Mouse (Mus musculus) embryo, embryonic 11.5 days (tissue): Measurements from ENCODE around the gene Cbl.
A peak's percentile ranks its signal among the peaks of the same experiment; 100 is the strongest.

ENCODE experiments used
- DNase-seq: peaks from one replicate; pipeline ENCODE4 v3.0.0-alpha.2; 2012; ENCODE audit warnings: low read depth, low spot score

The Cbl gene

DNA sequence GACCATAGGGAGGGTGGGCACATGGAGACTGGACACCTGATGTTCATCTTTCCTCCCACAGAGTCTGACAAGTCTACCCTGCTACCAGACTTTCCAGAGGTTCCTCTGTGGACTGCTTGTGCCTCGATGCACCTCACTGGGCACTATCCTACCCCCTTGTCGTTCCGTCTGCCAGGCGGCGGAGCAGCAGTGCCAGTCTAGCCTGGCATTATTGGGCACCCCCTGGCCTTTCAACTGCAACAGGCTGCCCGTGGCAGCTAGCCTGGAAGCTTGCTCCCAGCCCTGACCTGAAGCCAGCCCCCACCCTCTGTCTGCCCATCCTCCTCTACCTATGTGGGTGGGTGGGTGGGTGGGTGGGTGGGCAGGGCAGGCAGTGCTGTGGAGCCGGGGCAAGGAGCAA lies 127.7 kb downstream of the Cbl start:
- no peak for DNase-seq

DNA sequence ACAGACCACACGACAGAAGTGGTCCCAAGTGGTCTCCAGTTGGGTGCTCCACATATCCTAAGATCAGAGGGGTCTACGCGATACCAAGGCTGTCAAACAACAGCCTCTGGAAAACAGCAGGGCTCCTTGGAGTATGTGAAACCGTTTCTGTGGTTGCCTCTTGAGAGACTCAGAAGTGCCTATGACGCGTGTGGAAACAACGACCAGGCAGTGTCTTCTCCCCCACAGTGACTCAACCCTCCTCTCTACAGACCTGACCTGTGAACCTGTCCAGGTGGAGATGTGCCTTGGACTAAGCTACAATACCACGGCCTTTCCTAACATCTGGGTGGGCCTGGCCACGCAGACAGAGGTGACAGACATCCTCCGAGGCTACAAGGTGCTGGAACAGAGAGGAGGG lies 128.1 kb downstream of the Cbl start:
- no peak for DNase-seq

DNA sequence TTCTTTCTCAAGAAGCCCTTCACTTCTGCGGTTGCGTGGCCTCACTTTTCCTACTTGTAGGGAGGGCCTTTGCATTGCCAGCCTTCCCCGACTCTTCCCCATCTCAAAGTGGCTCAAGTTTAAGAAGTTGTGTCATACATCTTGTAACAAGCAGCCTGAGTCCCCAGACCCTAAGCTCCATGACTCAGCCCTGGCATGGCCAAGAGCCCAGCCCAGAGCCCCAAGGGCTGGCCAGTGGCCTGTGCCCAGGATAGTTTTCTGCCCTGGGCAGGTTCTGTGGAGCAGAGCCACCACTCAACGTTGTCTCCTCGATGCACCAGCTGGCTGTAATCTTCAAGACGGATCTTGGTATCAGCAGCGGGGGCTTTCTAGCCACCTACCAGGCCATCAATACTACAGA lies 129.0 kb downstream of the Cbl start:
- DNase-seq, result no peak

DNA sequence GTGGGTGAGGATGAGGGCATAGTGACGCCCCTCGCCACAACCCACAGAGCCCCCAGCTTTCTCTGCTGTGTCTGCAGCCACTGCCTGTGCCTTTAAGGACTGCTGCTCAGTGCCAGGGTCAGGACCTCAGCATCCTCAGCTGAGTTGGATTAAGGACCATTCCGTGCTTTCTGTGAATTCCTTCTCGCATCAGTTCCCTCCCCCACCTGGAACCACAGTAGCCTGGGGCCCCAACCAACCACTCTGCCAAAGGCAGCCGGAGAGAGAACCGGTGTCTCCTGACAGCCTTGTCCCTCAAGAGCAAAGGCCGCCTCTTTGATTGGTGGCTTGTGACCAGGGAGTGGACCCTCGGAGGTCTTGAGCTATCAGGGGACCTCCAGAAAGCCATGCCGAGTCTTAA lies 132.4 kb downstream of the Cbl start, which contains the start of gene Mfrp:
Gene Mfrp, plus strand, starts transcription at position 240 of the 400 bp plus-strand sequence.
- no peak for DNase-seq

DNA sequence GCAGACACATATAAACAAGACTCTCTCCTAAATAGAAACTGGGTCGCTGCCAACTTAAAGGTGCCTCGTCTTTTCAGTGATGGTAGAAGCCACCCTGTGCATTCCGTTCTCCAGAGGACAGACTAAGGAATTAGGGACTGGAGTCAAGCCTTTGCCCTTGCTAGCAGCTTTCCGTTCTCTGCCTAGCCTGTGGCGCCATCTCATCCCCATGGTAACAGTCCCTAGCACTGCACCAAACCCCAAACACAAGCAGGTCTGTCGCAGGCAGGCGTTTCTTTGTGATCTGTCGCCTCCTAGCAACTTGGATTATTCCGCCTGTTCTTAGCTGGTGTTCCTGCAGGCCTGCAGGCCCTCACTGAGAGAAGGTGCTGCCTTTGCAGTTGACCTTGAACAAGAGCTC lies 137.3 kb downstream of the Cbl start:
- DNase-seq, result no peak

DNA sequence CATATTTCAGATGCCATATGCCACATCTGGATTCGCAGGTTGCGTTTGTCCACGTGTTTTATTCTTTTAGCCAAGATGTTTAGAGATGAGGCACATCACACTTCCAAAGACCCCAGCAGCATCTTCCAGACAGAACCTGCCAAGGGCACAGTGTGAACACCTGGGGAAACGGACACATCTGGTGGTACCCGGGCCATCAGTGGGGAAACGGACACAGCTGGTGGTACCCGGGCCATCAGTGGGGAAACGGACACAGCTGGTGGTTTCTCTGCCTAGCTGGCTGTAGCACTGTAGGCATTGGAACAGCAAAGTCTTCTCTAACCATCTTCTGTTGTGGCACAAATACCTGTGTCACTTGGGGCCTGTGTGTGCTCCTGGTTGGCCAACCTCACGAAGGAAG lies 138.1 kb downstream of the Cbl start:
- no peak for DNase-seq

DNA sequence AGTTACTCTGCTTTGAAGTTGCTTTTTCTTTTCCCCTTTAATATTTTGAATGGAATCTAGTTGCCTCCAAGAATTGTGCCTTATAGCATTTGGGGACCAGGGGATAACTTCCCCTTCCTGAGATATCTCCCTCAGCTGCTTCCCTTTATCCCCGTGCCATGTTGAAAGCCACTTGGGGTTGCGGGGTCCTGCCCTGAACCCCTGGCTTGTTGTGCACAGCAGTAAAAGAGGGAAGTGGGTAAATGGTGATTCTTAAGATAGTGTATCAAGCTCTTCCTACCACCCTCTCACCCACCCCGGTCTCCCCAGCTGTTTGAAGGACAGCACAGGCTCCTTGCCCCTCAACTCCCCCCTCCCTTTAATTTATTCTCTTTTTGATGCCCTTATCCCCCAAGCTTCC lies 139.1 kb downstream of the Cbl start:
- no peak for DNase-seq

DNA sequence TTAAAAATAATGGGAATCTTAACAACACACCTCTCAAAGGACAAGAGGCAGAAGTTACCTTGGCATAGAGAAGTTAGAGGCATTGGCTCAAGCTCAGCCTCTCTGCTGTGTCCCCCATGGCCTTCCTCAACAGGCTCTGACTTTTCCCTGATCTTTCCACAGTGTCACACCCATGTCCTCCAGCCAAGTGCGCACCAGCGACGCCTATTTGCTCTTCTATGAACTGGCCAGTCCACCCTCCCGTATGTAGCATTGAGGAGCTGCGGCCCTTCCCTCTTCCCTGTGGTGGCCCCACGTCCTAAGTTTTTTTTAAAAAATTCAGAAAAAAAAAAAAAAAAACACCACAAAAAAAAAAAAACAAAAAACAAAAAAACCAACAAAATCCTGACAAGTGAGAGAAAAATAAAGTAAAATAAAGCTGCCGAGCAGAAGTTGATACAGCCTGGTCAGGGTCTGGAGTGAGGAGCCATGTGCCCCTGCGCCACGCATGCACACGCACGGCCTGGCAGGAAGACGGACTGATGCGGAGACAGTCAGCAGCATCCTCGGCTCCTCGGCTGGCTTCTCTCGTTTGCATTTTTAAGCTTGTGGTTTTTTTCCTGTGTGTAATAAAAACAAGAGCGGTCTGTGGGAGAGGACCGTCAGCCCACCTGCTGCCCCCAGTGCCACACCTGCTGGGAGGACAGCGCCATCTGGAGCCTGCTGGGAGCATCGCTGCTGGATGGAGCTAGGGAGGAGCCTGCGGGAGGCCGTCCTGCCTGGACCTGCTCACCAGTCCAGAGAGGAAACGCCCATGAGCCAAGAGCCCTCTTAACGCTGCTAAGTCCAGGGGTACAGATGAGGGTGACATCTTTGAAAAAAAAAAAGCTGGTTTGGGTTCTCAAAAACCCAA lies 140.0 kb downstream of the Cbl start:
- DNase-seq, result peak; percentile 45
